Mouse (Mus musculus) hematopoietic stem cell, adult 5-6 weeks (primary cell): Measurements from ENCODE around the gene Gbgt1. TPM values are rescaled to one million over a fixed set of nuclear protein-coding genes. Genes with fewer than 3 reads are reported as not detected.

Experiments used
- ATAC-seq, 2 experiments: fragments of 125-278 bp in 1 of 2; replicated peaks in 1 of 2; 2 replicates each; pipeline ENCODE4 v1.8.0; 2016 to 2017; ENCODE audit warnings: inconsistent platforms in 2 of 2, mild to moderate bottlenecking in 2 of 2, moderate number of reproducible peaks in 2 of 2, low read depth in 1 of 2, moderate TSS enrichment in 1 of 2; ENCODE audit not compliant: low FRiP score in 2 of 2, poor library complexity in 2 of 2, severe bottlenecking in 2 of 2, insufficient read depth in 1 of 2, low TSS enrichment in 1 of 2
- total RNA-seq: library from RNA; stranded (forward); fragments of 172-1452, 232-1000 nt; gene quantifications from 2 replicates; pipeline ENCODE4 v1.2.3, GENCODE M21; 2017

Gene Gbgt1
- total RNA-seq, 1 experiment from 2014 or later, result not detected

DNA sequence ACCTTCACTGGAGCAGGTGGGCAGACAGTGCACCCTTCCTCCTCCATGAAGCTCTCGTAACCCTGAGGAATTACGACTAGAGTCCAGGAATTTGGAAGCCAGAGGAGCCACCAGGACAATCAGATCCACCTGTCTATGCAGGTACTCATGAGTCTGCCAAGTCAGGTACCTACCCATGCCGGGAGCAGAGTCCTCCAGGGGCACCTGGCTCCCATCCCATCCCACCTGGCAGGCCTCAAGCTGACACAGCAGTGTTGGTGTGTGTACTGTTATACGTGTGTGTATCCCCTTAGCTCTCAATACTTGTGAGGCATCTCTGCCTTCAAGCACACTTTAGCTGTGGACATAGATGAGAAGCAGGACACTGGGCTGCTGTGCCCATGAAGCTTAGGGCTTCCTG lies 25.5 kb downstream of the Gbgt1 start:
- no peak for ATAC-seq

- peak; percentile 78 to 83 for ATAC-seq
These were observed 27.0 kb downstream of the Gbgt1 start for GRCm38 (mm10) chr2:28523643-28524117.

DNA sequence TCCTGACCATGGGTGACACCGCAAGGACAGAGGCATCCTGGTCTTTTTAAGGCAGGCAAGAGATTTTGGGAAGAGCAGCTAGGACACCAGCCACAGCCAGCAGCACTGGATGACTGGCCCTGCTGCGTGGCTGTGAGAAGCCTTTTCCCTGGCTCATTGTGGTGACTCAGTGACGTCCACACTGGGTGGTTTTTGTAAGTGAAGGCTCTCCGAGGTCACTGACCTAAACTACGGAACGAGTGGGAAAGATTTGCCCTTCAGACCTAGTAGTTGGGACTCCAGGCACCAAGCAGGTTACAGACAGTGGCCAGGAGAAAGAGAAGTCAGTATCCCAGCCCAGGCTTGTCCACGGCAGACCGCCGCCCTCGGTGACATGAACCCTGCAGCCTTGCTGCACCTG lies 27.7 kb downstream of the Gbgt1 start:
- no peak for ATAC-seq

DNA sequence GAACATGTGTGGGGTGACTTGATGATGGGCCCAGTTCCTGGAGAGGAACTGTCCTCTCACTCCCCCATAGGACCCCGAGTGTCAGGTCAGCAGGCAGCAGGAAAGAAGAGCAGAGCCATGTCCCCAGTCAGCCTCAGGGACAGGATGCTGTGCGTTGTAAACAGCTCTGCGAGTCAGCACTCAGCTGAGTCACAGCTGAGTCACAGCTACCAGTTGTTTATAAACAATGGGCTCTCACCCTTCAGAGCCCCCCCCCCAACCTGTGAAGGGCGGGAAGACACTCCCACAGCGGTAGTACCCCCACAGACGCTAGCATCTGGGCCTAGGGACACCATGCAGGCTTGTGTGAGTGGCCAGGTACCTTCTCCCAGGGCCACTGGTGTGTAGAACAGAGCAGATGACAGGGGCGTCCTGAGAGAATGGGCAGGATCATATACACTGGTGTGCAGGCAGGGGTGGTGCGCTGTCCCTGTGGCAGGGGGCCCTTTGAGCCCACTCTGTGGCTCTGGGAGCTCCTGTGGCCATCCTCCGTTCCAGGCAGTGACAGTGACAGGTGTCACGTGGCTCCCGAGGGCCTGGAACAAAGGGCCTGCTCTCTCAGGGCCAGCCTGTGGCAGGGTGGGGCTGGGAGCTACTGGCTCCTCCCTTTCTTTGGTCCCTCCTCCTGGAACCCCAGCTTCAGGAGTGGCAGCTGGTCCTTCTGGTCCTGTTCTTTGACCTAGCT lies 28.7 kb downstream of the Gbgt1 start:
- peak; percentile 10 to 17; a peak in 3 of 4 replicates for ATAC-seq

DNA sequence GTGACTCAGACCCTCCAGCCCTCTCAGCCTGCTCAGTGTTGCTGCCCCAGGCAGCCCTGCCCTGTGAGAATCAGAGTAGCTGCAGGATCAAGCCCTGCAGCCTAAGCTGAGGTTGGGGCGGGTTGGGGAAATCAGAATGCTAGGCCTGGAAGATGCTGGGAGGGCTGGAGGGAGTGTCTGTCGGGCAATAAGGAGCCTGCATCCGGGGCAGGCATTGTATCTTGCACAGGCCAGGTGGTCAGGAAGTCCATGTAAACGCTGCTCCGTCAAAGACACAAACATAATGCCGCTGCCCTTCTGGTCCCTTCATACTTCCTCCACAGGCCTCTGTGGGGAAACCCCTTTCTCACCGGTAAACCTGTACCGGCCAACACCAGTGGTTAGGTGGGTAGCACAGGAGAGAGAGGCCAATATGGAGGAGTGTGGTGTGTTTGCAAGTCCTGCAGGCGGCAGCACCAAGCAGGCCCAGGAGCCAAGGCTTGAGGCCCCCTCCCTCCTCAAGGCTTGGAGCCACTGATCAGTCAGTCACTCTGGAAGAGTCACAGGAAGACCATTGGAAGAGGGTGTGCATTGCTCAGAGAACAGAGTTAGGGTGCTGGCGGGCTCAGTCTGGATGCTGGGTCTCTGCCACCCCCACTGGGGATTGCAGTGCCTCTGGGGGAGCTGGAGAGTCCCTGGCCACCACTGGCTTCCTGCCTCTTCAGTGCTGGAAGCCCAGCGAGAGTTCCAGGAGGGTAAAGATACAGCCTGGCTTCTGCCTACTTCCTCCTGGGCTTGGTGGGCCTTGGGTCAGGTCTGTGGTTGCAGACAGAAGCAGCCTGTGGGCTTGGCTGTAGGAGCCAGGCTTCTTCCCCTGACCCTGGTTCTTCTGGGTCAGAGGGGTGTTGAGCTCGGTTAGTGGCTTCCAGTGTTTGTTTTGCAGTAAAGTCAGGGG lies 29.5 kb downstream of the Gbgt1 start:
- peak; percentile 60 to 64 for ATAC-seq

- ATAC-seq, result no peak
These were observed 31.0 kb downstream of the Gbgt1 start for GRCm38 (mm10) chr2:28527436-28528353.

GRCm38 (mm10) chr2:28528354-28528730 lies 31.7 kb downstream of the Gbgt1 start:
- ATAC-seq, result no peak

- no peak for ATAC-seq
These were observed 33.2 kb downstream of the Gbgt1 start for GRCm38 (mm10) chr2:28529856-28530255.

GRCm38 (mm10) chr2:28530311-28530710 lies 33.6 kb downstream of the Gbgt1 start:
- no peak for ATAC-seq

- peak; percentile 91 to 92 for ATAC-seq
These were observed 36.5 kb downstream of the Gbgt1 start for GRCm38 (mm10) chr2:28532938-28533771.

- no peak for ATAC-seq
These were observed 37.3 kb downstream of the Gbgt1 start for GRCm38 (mm10) chr2:28533901-28534435.

- no peak for ATAC-seq
These were observed 38.0 kb downstream of the Gbgt1 start for GRCm38 (mm10) chr2:28534436-28535262.

GRCm38 (mm10) chr2:28535263-28535540 lies 38.5 kb downstream of the Gbgt1 start:
- ATAC-seq, result no peak

DNA sequence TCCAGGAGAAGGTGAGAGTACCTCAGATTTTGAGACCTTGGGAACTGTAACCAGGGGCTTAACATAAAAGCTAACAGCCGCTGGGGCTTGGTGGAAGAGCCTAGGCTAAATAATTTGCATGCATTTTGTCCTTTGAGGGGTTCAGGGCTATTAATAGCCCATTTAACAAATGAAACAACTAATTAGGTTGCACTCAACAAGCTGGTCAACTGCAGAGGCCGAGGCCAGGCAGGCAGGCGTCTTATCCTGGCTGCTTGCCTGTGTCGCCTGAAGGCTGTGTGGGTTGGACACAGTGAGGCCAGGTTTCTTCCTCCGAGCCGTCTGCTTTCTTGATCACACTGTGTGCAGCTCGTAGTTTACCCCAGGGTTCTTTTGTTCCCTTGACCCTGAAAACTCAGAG lies 39.0 kb downstream of the Gbgt1 start:
- ATAC-seq, result no peak

DNA sequence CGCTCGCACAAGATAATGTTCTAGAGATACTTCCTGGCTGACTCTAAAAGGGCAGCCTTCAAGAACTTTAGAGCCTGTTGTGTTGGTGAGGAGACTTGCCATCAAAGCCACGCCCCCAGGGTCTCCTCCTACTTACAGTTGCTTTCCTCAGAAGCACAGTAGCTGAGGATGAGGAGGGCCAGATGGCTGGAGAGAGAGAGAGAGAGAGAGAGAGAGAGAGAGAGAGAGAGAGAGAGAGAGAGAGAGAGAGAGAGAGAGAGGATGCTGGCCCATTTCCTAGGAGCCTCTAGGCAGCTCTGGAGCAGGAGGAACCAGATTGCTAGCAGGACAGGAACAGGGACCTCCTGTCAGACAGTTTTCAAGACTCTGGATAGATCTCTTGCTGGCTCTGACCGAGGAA lies 39.5 kb downstream of the Gbgt1 start:
- no peak for ATAC-seq
